8 mouse cellular contexts compared by ENCODE assay signal in genomic region chr4:103120874-103121389, GRCm38 (mm10). TPM values are rescaled to one million over a fixed set of nuclear protein-coding genes. Genes with fewer than 3 reads are reported as not detected.
DNase-seq lines count a peak whose midpoint lies in the region; ATAC-seq and TF ChIP-seq lines count a peak whose summit lies in the region.

No protein-coding gene starts in this region.

- no peak overlapping the region; the same call in 1 of the 2 replicates for H3K9ac ChIP-seq in kidney, embryonic 14.5 days (ENCODE audit: low read depth, low read length)
- no peak overlapping the region for H3K9ac ChIP-seq in hindbrain, embryonic 15.5 days
- no peak overlapping the region for H3K9ac ChIP-seq in midbrain, embryonic 13.5 days (replicated peaks)

- DNase-seq in kidney, postnatal 14 days, result no peak
- DNase-seq in yolk sac, embryonic 10.5 days (ENCODE audit: low spot score), result no peak
- no peak for DNase-seq in retina, postnatal 1 day
- no peak for DNase-seq in right cerebral cortex, postnatal 10 days (ENCODE audit: low spot score in 2 of 2)

- peak overlapping the region; percentile 64 for H3K4me2 ChIP-seq in kidney, embryonic 14.5 days (replicated peaks; ENCODE audit: low read depth, low read length)
- peak overlapping the region; percentile 92 for H3K4me2 ChIP-seq in hindbrain, embryonic 15.5 days
- peak overlapping the region; percentile 90 for H3K4me2 ChIP-seq in midbrain, embryonic 13.5 days (replicated peaks)

- TF ChIP-seq CTCF in bone marrow, adult 2 months (IDR thresholded peaks at IDR 0.05; ENCODE audit: control insufficient read depth, insufficient read depth, low read length), result no peak

- H3K27ac ChIP-seq in kidney, embryonic 14.5 days (ENCODE audit: low read depth, low read length), result no peak overlapping the region
- no peak overlapping the region; the same call in 1 of the 2 replicates for H3K27ac ChIP-seq in bone marrow, adult 2 months (ENCODE audit: control insufficient read depth, insufficient read depth, low read depth, low read length, poor library complexity)
- H3K27ac ChIP-seq in hindbrain, embryonic 15.5 days (replicated peaks), result no peak overlapping the region
- no peak overlapping the region for H3K27ac ChIP-seq in midbrain, embryonic 13.5 days

- H3K36me3 ChIP-seq in kidney, embryonic 14.5 days (ENCODE audit: control insufficient read depth, insufficient read depth, low read length), result peaks cover 6% of the 10 kb centered on the region; the same call in 1 of the 2 replicates
- H3K36me3 ChIP-seq in hindbrain, embryonic 15.5 days, result peaks cover 5% of the 10 kb centered on the region; the same call in 1 of the 2 replicates
- H3K36me3 ChIP-seq in midbrain, embryonic 13.5 days, result peaks cover 4% of the 10 kb centered on the region; the same call in 1 of the 2 replicates

- no peak for TF ChIP-seq POLR2A in bone marrow, adult 2 months (IDR thresholded peaks at IDR 0.05; ENCODE audit: borderline replicate concordance, control insufficient read depth, low read depth, low read length)

- H3K4me1 ChIP-seq in kidney, embryonic 14.5 days (ENCODE audit: control insufficient read depth, insufficient read depth, low read length), result peaks cover 28% of the 10 kb centered on the region
- peaks cover 3% of the 10 kb centered on the region; the same call in 1 of the 2 replicates for H3K4me1 ChIP-seq in bone marrow, adult 2 months (ENCODE audit: control insufficient read depth, insufficient read depth, low read length)
- H3K4me1 ChIP-seq in hindbrain, embryonic 15.5 days (replicated peaks), result peaks cover 31% of the 10 kb centered on the region
- peaks cover 27% of the 10 kb centered on the region for H3K4me1 ChIP-seq in midbrain, embryonic 13.5 days (replicated peaks)

- ATAC-seq in kidney, embryonic 14.5 days (ENCODE audit: low FRiP score, low TSS enrichment), result no peak
- no peak for ATAC-seq in hindbrain, embryonic 15.5 days (ENCODE audit: low FRiP score, low read depth)
- no peak for ATAC-seq in midbrain, embryonic 13.5 days

- peak overlapping the region; percentile 90; the same call in 1 of the 2 replicates for H3K4me3 ChIP-seq in kidney, embryonic 14.5 days (ENCODE audit: low read length)
- peak overlapping the region; percentile 62 for H3K4me3 ChIP-seq in bone marrow, adult 2 months (replicated peaks; ENCODE audit: control insufficient read depth, low read depth, low read length)
- no peak overlapping the region for H3K4me3 ChIP-seq in hindbrain, embryonic 15.5 days
- no peak overlapping the region for H3K4me3 ChIP-seq in midbrain, embryonic 13.5 days (replicated peaks)

- no peaks in the 10 kb centered on the region for H3K27me3 ChIP-seq in kidney, embryonic 14.5 days (ENCODE audit: control insufficient read depth, insufficient read depth, low read length)
- H3K27me3 ChIP-seq in hindbrain, embryonic 15.5 days, result no peaks in the 10 kb centered on the region
- peaks cover 5% of the 10 kb centered on the region; the same call in 1 of the 2 replicates for H3K27me3 ChIP-seq in midbrain, embryonic 13.5 days

- H3K9me3 ChIP-seq in kidney, embryonic 14.5 days (ENCODE audit: control insufficient read depth, low read length), result no peaks in the 10 kb centered on the region
- H3K9me3 ChIP-seq in hindbrain, embryonic 15.5 days, result no peaks in the 10 kb centered on the region
- H3K9me3 ChIP-seq in midbrain, embryonic 13.5 days, result no peaks in the 10 kb centered on the region

- WGBS in kidney, embryonic 14.5 days, result 83% methylated on average over 9 of the region's 9 CpGs
- WGBS in bone marrow, adult 2 months, result 36% methylated on average over 9 of the region's 9 CpGs
- WGBS in hindbrain, embryonic 15.5 days, result 85% methylated on average over 9 of the region's 9 CpGs
- WGBS in midbrain, embryonic 13.5 days, result 87% methylated on average over 9 of the region's 9 CpGs

RNA-seq across cellular contexts. Expression of gene Wdr78, which starts 6.6 kb away (rescaled TPM):
- 3.2 and 4.9 TPM in 2 replicates for polyA plus RNA-seq in kidney, embryonic 14.5 days (2014; fragmentation: Nextera tagmentation; extraction: Ambion mirVana)
- polyA plus RNA-seq in bone marrow, adult 2 months (2011; ENCODE audit: insufficient read depth, insufficient read length, low replicate concordance, missing spikeins), result 0.72 and 2.0 TPM in 2 replicates
- 5.2 and 6.6 TPM in 2 replicates for polyA plus RNA-seq in hindbrain, embryonic 15.5 days (2015; fragmentation: Nextera tagmentation; extraction: Ambion mirVana)
- polyA plus RNA-seq in midbrain, embryonic 13.5 days (2015; fragmentation: Nextera tagmentation; extraction: Ambion mirVana), result 4.8 and 4.9 TPM in 2 replicates

RNA-seq across cellular contexts. Expression of gene Mier1, which starts 6.7 kb away (rescaled TPM):
- 38.9 and 54.5 TPM in 2 replicates for polyA plus RNA-seq in kidney, embryonic 14.5 days (2014; fragmentation: Nextera tagmentation; extraction: Ambion mirVana)
- 42.3 and 78.0 TPM in 2 replicates for polyA plus RNA-seq in bone marrow, adult 2 months (2011; ENCODE audit: insufficient read depth, insufficient read length, low replicate concordance, missing spikeins)
- polyA plus RNA-seq in hindbrain, embryonic 15.5 days (2015; fragmentation: Nextera tagmentation; extraction: Ambion mirVana), result 26.0 and 30.1 TPM in 2 replicates
- 34.6 and 39.3 TPM in 2 replicates for polyA plus RNA-seq in midbrain, embryonic 13.5 days (2015; fragmentation: Nextera tagmentation; extraction: Ambion mirVana)

Comparison
In these comparisons a context has a peak if more than half of its experiments do, and no peak if none do; other contexts are left out.
1. H3K4me3 ChIP-seq: peak in kidney, embryonic 14.5 days (single experiment) and bone marrow, adult 2 months (single experiment); none in hindbrain, embryonic 15.5 days (single experiment) and midbrain, embryonic 13.5 days (single experiment).
2. Peak in every context shown above with its lines, with median percentiles within 50 percentile points of each other: H3K4me2 ChIP-seq.